Mouse (Mus musculus) hematopoietic stem cell, adult 5-6 weeks (primary cell): ENCODE measurements around the gene Fam102a. TPM values are rescaled to one million over a fixed set of nuclear protein-coding genes. Genes with fewer than 3 reads are reported as not detected.
"Not testable (repeated sequence)": the region's sequence is repeated elsewhere in the genome, so short reads cannot be mapped to it uniquely, and the experiment has no call there.

ENCODE experiments used
- ATAC-seq, 2 experiments: fragments of 125-278 bp in 1 of 2; replicated peaks in 1 of 2; 2 replicates each; pipeline ENCODE4 v1.8.0; 2016 to 2017; ENCODE audit warnings: inconsistent platforms in 2 of 2, mild to moderate bottlenecking in 2 of 2, moderate number of reproducible peaks in 2 of 2, low read depth in 1 of 2, moderate TSS enrichment in 1 of 2; ENCODE audit not compliant: low FRiP score in 2 of 2, poor library complexity in 2 of 2, severe bottlenecking in 2 of 2, insufficient read depth in 1 of 2, low TSS enrichment in 1 of 2
- total RNA-seq: library from RNA; stranded (forward); fragments of 172-1452, 232-1000 nt; gene quantifications from 2 replicates; pipeline ENCODE4 v1.2.3, GENCODE M21; 2017

Gene Fam102a
- total RNA-seq, result 10.0 and 11.6 TPM in 2 replicates

GRCm38 (mm10) chr2:32534733-32535471 lies at the start of gene Fam102a:
Gene Fam102a, plus strand, starts transcription at chr2:32535332.
- ATAC-seq, result peak; percentile 75 to 88

- no peak for ATAC-seq
These were observed 49.4 kb upstream of the Fam102a start for GRCm38 (mm10) chr2:32485751-32486150.

- ATAC-seq, result no peak
These were observed 49.0 kb upstream of the Fam102a start for GRCm38 (mm10) chr2:32486155-32486554.

- peak; percentile 80 to 85 for ATAC-seq
These were observed 48.0 kb upstream of the Fam102a start for GRCm38 (mm10) chr2:32487124-32487623.

- peak; percentile 77 to 80 for ATAC-seq
These were observed 46.5 kb upstream of the Fam102a start for GRCm38 (mm10) chr2:32488679-32489078.

GRCm38 (mm10) chr2:32490730-32491129 lies 44.4 kb upstream of the Fam102a start:
- not testable (repeated sequence) for ATAC-seq

- ATAC-seq, result no peak
These were observed 42.5 kb upstream of the Fam102a start for GRCm38 (mm10) chr2:32492661-32493060.

- ATAC-seq, result peak in 1 of 2 experiments; percentile 34; a peak in 2 of 4 replicates
These were observed 41.8 kb upstream of the Fam102a start for GRCm38 (mm10) chr2:32493301-32493701.

GRCm38 (mm10) chr2:32494522-32494921 lies 40.6 kb upstream of the Fam102a start:
- no peak; a peak in 1 of 4 replicates for ATAC-seq

- ATAC-seq, result peak; percentile 87 to 92
These were observed 39.9 kb upstream of the Fam102a start for GRCm38 (mm10) chr2:32495185-32495726.

- ATAC-seq, result no peak
These were observed 38.9 kb upstream of the Fam102a start for GRCm38 (mm10) chr2:32496190-32496589.

GRCm38 (mm10) chr2:32499365-32499764 lies 35.8 kb upstream of the Fam102a start:
- ATAC-seq, result no peak

GRCm38 (mm10) chr2:32500461-32500860 lies 34.7 kb upstream of the Fam102a start:
- no peak for ATAC-seq

- no peak for ATAC-seq
These were observed 33.3 kb upstream of the Fam102a start for GRCm38 (mm10) chr2:32501754-32502324.

- ATAC-seq, result no peak
These were observed 32.3 kb upstream of the Fam102a start for GRCm38 (mm10) chr2:32502843-32503242.

GRCm38 (mm10) chr2:32503588-32503987 lies 31.5 kb upstream of the Fam102a start:
- ATAC-seq, result no peak

GRCm38 (mm10) chr2:32505536-32505935 lies 29.6 kb upstream of the Fam102a start:
- ATAC-seq, result no peak
